9 mouse cellular contexts compared by ENCODE assay signal in the genomic region with DNA sequence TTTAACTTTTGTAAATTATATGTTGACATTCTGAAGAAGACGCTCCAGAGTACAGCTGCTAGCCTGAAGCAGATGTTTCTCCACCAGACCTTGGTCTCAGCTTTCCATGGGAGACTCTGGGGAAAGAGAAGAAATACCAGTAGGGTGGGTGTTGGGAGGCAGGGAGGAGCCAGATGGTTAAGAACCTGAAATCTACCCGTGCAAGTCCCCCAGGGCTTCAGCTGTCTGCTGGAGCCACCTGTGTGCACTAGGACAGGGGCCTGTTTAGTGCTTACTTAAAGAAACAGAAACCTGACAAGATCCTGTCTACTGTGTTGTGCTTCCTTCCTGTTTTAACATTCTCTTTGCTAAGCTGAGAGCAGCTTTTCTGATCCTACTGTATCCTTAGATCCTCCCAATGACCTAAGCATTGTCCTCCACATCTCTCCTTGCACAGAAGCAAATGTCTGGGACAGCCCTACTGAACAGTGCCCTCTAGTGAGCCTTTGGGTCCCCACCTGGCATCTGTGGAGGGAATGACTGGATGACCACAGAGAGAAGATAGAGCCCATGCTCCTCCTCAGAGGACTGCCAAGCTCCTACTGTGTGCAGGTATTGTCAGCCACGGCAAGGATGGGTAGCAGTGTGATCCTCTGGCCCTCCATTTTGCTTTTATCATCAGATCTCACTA.
DNase-seq lines count a peak whose midpoint lies in the region; ATAC-seq lines count a peak whose summit lies in the region.
"Had no signal": no experiment of that assay in that cellular context is flagged by ENCODE, and none has a peak within 500 bp of the region (broad histone marks: within the 10 kb centered on the region; RNA-seq: fewer than 3 reads in every experiment).

No protein-coding gene starts in this region.

- ATAC-seq in forebrain, embryonic 16.5 days, result no peak
- peak; percentile 51; the same call in 1 of the 2 replicates for ATAC-seq in intestine, embryonic 15.5 days

- WGBS in forebrain, embryonic 10.5 days, result 57% methylated on average over 3 of the region's 3 CpGs
- 75% methylated on average over 3 of the region's 3 CpGs for WGBS in forebrain, embryonic 16.5 days
- WGBS in intestine, embryonic 15.5 days, result 49% methylated on average over 3 of the region's 3 CpGs

- no peak overlapping the region for H3K4me3 ChIP-seq in forebrain, embryonic 10.5 days
- no peak overlapping the region for H3K4me3 ChIP-seq in forebrain, embryonic 16.5 days (replicated peaks; ENCODE audit: low read length)
- H3K4me3 ChIP-seq in intestine, embryonic 15.5 days (replicated peaks), result no peak overlapping the region

- no peak overlapping the region for H3K4me2 ChIP-seq in forebrain, embryonic 16.5 days (ENCODE audit: low read length)
- no peak overlapping the region for H3K4me2 ChIP-seq in intestine, embryonic 15.5 days (replicated peaks)

- H3K9ac ChIP-seq in forebrain, embryonic 16.5 days (replicated peaks; ENCODE audit: low read depth, low read length), result no peak overlapping the region
- no peak overlapping the region for H3K9ac ChIP-seq in intestine, embryonic 15.5 days

- 0 out of 2 replicates have a peak overlapping the region, but pooled peaks have one; percentile 11 for H3K27ac ChIP-seq in forebrain, embryonic 10.5 days
- no peak overlapping the region for H3K27ac ChIP-seq in forebrain, embryonic 16.5 days (ENCODE audit: low read length)
- H3K27ac ChIP-seq in intestine, embryonic 15.5 days, result no peak overlapping the region

- DNase-seq in forebrain, embryonic 10.5 days (ENCODE audit: extremely low spot score, low spot score), result peak; percentile 34
- DNase-seq in right cerebral cortex, adult 18-20 months, result peak; percentile 33
- no peak for DNase-seq in right cerebral cortex, postnatal 25 days
- DNase-seq in cerebellum, postnatal 14 days, result peak; percentile 60 to 73
- peak; percentile 65 for DNase-seq in lung, postnatal 36 days
- no peak for DNase-seq in natural killer cell, adult 2 months (ENCODE audit: low spot score in 2 of 2)

- H3K27me3 ChIP-seq in forebrain, embryonic 10.5 days (ENCODE audit: poor library complexity, severe bottlenecking), result no peaks in the 10 kb centered on the region
- H3K27me3 ChIP-seq in forebrain, embryonic 16.5 days (replicated peaks; ENCODE audit: control insufficient read depth, insufficient read depth, low read length), result no peaks in the 10 kb centered on the region
- H3K27me3 ChIP-seq in intestine, embryonic 15.5 days (replicated peaks), result no peaks in the 10 kb centered on the region

- H3K36me3 ChIP-seq in forebrain, embryonic 10.5 days (replicated peaks), result no peaks in the 10 kb centered on the region
- no peaks in the 10 kb centered on the region for H3K36me3 ChIP-seq in forebrain, embryonic 16.5 days (ENCODE audit: control insufficient read depth, insufficient read depth)
- no peaks in the 10 kb centered on the region for H3K36me3 ChIP-seq in intestine, embryonic 15.5 days
- H3K36me3 ChIP-seq: G1E had no signal

- H3K9me3 ChIP-seq in forebrain, embryonic 10.5 days, result no peaks in the 10 kb centered on the region
- no peaks in the 10 kb centered on the region for H3K9me3 ChIP-seq in forebrain, embryonic 16.5 days (ENCODE audit: control insufficient read depth, low read length)
- no peaks in the 10 kb centered on the region for H3K9me3 ChIP-seq in intestine, embryonic 15.5 days
- H3K9me3 ChIP-seq: G1E had no signal

- H3K4me1 ChIP-seq in forebrain, embryonic 10.5 days, result peaks cover 4% of the 10 kb centered on the region; the same call in 1 of the 2 replicates
- no peaks in the 10 kb centered on the region for H3K4me1 ChIP-seq in forebrain, embryonic 16.5 days (replicated peaks; ENCODE audit: control insufficient read depth, insufficient read depth, low read length)
- H3K4me1 ChIP-seq in intestine, embryonic 15.5 days (replicated peaks), result peaks cover 15% of the 10 kb centered on the region; the same call in 1 of the 2 replicates

Comparison
In these comparisons a context has a peak if more than half of its experiments do, and no peak if none do; other contexts are left out.
1. DNase-seq: peak in forebrain, embryonic 10.5 days (single experiment), right cerebral cortex, adult 18-20 months (single experiment), cerebellum, postnatal 14 days (2 of 2) and lung, postnatal 36 days (single experiment); none in right cerebral cortex, postnatal 25 days (single experiment) and natural killer cell, adult 2 months (0 of 2).